Mouse (Mus musculus) liver, adult 2 months (tissue): Measurements from ENCODE around the gene Runx2.

Experiments
- CTCF ChIP-seq: fragments of 200-500 bp; IDR thresholded peaks from 2 replicates; pipeline ENCODE4 v1.5.1; 2011; ENCODE audit warnings: low read depth, low read length, control low read depth
- POLR2A ChIP-seq: fragments of 200-500 bp; IDR thresholded peaks from 2 replicates; pipeline ENCODE4 v1.6.1; 2011; ENCODE audit warnings: low read length, control low read depth; ENCODE audit not compliant: insufficient read depth; ENCODE audit errors: extremely low read depth

- no peak for TF ChIP-seq CTCF
- no peak for TF ChIP-seq POLR2A
Observed at GRCm38 (mm10) chr17:44632941-44633340, 181.7 kb downstream of the Runx2 start.
